Mouse (Mus musculus): ENCODE measurements at regions not wholly inside any gene's neighbourhood (a gene's known extent, or its start where the extent isn't known, plus 50 kb on each side); places are given as distances from the start of the nearest gene placed in this dataset.
A peak's percentile ranks its signal among the peaks of the same experiment; 100 is the strongest.

DNA sequence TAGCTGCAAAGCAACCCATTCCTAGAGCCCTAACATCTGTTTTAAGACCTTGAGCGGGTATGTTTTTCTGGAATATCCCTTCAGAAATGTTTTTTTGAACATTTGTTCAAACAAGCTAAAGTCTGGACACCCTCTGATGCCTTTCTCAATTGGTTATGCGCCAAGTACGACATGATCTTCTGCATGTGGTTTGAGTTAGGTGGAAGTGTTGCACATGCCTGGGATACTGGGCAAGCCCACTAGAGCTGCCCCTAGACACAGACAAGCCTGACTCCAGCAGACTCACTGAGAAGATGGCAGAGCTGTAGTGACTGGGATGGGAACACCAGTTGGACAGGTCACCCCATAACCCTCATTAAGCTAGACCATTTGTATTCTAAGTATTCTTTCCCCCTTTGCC, 153.2 kb upstream of the Cypt2 start:
- Histone ChIP-seq H3K4me3 (ENCODE audit: low read length) (no peak overlapping the region), H3K27me3 (ENCODE audit: insufficient read depth, low read length) (peaks cover 28% of the 10 kb centered on the region; the same call in 1 of the 2 replicates), H3K27ac (ENCODE audit: low read length) (no peak overlapping the region), H3K9ac (replicated peaks; ENCODE audit: low read length) (no peak overlapping the region), H3K4me1 (ENCODE audit: insufficient read depth, low read length) (no peaks in the 10 kb centered on the region), H3K4me2 (replicated peaks; ENCODE audit: low read depth, low read length) (no peak overlapping the region), H3K36me3 (ENCODE audit: insufficient read depth, low read length) (no peaks in the 10 kb centered on the region), H3K9me3 (ENCODE audit: low read length) (no peaks in the 10 kb centered on the region)
- WGBS = 81% methylated on average over 3 of the region's 3 CpGs
- ATAC-seq (ENCODE audit: low FRiP score, low TSS enrichment) = no peak

DNA sequence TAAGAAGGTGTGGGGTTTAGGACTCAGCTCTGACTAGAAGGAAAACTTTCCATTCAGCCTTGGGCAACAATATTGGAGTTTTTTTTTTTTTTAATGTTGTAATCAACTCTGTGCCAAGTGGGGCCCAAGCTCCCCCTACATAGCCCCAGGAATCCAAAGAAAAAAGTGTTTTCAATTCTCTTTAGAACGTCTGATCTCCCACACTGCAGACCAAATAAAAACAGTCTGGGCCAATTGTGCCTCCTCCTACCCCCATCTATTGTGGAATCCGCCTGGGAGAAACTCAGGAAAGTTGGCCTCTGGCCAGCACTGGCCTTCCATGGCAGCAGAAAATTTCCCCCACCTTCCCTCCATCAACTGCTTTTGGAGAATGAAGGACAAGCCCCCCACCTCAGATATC, 133.3 kb upstream of the Cypt2 start:
- Histone ChIP-seq H3K27ac (ENCODE audit: low read length) (no peak overlapping the region), H3K9me3 (ENCODE audit: low read length) (no peaks in the 10 kb centered on the region), H3K27me3 (ENCODE audit: insufficient read depth, low read length) (peaks cover 19% of the 10 kb centered on the region; the same call in 1 of the 2 replicates), H3K4me2 (replicated peaks; ENCODE audit: low read depth, low read length) (no peak overlapping the region), H3K36me3 (ENCODE audit: insufficient read depth, low read length) (no peaks in the 10 kb centered on the region), H3K4me1 (ENCODE audit: insufficient read depth, low read length) (no peaks in the 10 kb centered on the region), H3K4me3 (ENCODE audit: low read length) (no peak overlapping the region), H3K9ac (replicated peaks; ENCODE audit: low read length) (no peak overlapping the region)
- WGBS = 32% methylated on average over 2 of the region's 2 CpGs
- no peak for ATAC-seq (ENCODE audit: low FRiP score, low TSS enrichment)

DNA sequence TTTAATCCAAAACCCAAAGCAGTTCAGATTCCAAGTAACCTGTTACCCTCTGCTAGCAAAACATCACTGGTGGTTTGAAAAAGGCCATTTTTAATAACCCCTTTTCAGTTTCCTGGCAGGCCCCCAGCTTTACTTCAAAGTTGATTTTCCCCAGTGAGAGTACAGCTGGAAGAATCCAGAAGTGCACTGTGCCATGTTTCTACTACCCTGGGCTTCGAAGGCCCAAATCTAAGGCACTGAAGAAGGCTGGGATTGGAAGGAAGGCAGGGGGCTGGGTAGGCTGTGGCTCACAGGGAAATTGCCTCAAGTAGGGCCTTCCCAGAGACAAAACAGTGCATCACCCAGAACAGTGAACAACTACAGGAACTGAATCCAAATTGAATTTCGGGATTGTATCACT, 131.6 kb upstream of the Cypt2 start:
- Histone ChIP-seq H3K4me1 (ENCODE audit: insufficient read depth, low read length) (no peaks in the 10 kb centered on the region), H3K36me3 (ENCODE audit: insufficient read depth, low read length) (no peaks in the 10 kb centered on the region), H3K27ac (ENCODE audit: low read length) (no peak overlapping the region), H3K4me2 (replicated peaks; ENCODE audit: low read depth, low read length) (no peak overlapping the region), H3K9me3 (ENCODE audit: low read length) (no peaks in the 10 kb centered on the region), H3K4me3 (ENCODE audit: low read length) (no peak overlapping the region), H3K9ac (replicated peaks; ENCODE audit: low read length) (no peak overlapping the region), H3K27me3 (ENCODE audit: insufficient read depth, low read length) (peaks cover 19% of the 10 kb centered on the region; the same call in 1 of the 2 replicates)
- 70% methylated on average over 2 of the region's 2 CpGs for WGBS
- no peak for ATAC-seq (ENCODE audit: low FRiP score, low TSS enrichment)

DNA sequence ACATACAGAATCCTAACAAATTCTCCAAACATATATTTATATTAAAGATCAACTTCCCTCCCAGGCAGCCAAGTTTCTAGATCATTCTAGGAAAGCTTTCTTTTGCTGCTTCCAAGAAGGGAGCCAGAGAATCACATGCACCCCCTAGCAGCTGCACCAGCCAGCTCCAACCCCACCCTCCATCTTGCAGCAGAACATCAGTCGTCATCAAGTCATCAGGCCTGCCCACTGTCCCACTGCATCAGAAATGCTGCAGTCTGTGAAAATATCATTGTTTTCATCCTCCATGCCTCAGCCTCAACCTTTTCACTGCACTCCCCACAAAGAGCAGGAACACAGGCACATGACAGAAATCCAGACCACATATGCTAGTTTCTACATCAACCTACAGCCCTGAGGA, 109.1 kb upstream of the Cypt2 start:
- Histone ChIP-seq H3K36me3 (ENCODE audit: insufficient read depth, low read length) (no peaks in the 10 kb centered on the region), H3K27me3 (ENCODE audit: insufficient read depth, low read length) (peaks cover 17% of the 10 kb centered on the region; the same call in 1 of the 2 replicates), H3K4me1 (ENCODE audit: insufficient read depth, low read length) (no peaks in the 10 kb centered on the region), H3K9me3 (ENCODE audit: low read length) (no peaks in the 10 kb centered on the region), H3K27ac (ENCODE audit: low read length) (no peak overlapping the region), H3K9ac (replicated peaks; ENCODE audit: low read length) (no peak overlapping the region), H3K4me2 (replicated peaks; ENCODE audit: low read depth, low read length) (no peak overlapping the region), H3K4me3 (ENCODE audit: low read length) (no peak overlapping the region)
- no peak for ATAC-seq (ENCODE audit: low FRiP score, low TSS enrichment)
- 69% methylated on average over 1 of the region's 1 CpGs for WGBS

DNA sequence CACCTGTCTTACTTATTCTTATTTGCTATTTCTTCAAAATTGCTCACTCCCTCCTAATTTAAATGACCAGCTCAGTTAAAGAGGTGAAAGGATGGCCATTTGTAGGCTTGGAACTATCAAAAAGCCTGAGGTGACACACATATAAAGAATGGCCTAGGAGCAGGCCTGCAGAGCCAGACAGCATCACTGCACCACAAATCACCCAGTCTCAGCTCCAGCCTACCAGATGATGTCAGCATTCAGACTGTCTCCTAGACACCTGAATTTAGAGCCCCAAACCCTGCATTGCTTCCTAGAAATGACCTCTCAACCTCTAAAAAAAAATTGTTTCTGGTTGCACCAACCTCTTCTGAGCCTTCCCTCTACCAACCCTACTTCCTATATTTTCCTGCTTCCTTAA, 108.5 kb upstream of the Cypt2 start:
- Histone ChIP-seq H3K9ac (replicated peaks; ENCODE audit: low read length) (no peak overlapping the region), H3K27me3 (ENCODE audit: insufficient read depth, low read length) (peaks cover 17% of the 10 kb centered on the region; the same call in 1 of the 2 replicates), H3K9me3 (ENCODE audit: low read length) (no peaks in the 10 kb centered on the region), H3K4me1 (ENCODE audit: insufficient read depth, low read length) (no peaks in the 10 kb centered on the region), H3K36me3 (ENCODE audit: insufficient read depth, low read length) (no peaks in the 10 kb centered on the region), H3K4me2 (replicated peaks; ENCODE audit: low read depth, low read length) (no peak overlapping the region), H3K27ac (ENCODE audit: low read length) (no peak overlapping the region), H3K4me3 (ENCODE audit: low read length) (no peak overlapping the region)
- no peak; the same call in 1 of the 2 replicates for ATAC-seq (ENCODE audit: low FRiP score, low TSS enrichment)

DNA sequence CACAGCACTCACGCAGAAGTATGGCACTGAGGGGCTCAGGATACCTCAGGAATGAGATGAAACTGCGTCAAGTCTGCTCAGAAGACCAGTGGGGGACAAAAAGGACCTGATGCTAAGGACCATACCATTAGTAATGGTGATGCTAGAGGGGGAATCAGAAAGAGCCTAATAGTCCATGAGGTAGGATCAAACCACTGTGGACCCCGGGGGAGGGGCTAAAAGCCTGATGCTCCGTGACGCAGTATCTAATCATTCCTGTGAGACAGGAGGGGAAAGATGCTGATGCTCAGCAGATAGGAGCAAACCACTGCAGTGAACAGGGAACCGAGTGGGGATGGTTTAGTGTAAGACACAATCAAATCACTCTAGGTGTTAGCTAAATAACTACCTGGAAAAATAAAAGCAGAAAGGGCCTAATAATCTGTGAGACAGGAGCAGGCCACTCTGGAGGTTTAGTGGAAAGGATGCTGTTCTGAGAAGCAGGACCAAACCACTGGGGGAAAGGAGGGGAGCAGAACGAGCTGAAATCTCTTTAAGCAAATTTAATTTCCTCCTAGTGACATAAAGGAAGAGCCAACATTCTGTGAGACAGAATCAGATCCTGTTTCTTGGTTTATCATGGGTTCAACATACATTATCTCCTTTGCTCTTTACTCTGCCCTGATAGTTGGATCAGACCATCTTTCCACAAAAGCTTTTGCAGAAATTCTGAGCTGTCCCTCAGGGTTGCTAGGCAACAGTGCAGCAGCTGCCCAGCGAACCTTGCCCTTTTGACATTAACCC, 107.7 kb upstream of the Cypt2 start:
- no peaks in the 10 kb centered on the region for H3K36me3 ChIP-seq (ENCODE audit: insufficient read depth, low read length)
- no peak overlapping the region for H3K4me3 ChIP-seq (ENCODE audit: low read length)
- peaks cover 17% of the 10 kb centered on the region; the same call in 1 of the 2 replicates for H3K27me3 ChIP-seq (ENCODE audit: insufficient read depth, low read length)
- no peaks in the 10 kb centered on the region for H3K4me1 ChIP-seq (ENCODE audit: insufficient read depth, low read length)
- H3K9ac ChIP-seq (replicated peaks; ENCODE audit: low read length) = no peak overlapping the region
- 35% methylated on average over 8 of the region's 8 CpGs for WGBS
- no peaks in the 10 kb centered on the region for H3K9me3 ChIP-seq (ENCODE audit: low read length)
- ATAC-seq (ENCODE audit: low FRiP score, low TSS enrichment) = peak; percentile 73; the same call in 1 of the 2 replicates
- no peak overlapping the region for H3K27ac ChIP-seq (ENCODE audit: low read length)
- no peak overlapping the region for H3K4me2 ChIP-seq (replicated peaks; ENCODE audit: low read depth, low read length)

DNA sequence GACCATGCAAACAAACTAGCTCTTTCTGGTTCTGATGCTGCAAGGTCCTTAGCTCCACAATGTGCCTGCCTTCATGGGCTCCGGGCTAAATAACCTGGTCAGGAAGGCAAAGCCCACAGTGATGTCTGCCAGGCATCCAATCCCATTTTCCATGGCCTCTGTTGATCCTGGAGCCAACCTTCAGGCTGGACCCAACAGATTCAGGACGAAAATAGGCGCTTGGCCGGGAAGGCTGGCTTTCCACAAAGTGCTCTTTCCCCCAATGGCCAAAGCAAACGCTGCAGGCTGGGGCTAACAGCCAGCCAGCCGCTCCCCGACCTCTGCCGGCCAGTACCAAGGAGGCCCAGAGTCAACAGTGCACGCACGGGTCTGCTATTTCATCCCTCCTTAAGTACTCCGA, 106.3 kb upstream of the Cypt2 start:
- H3K27me3 ChIP-seq (ENCODE audit: insufficient read depth, low read length) = peaks cover 17% of the 10 kb centered on the region; the same call in 1 of the 2 replicates
- no peak overlapping the region for H3K4me3 ChIP-seq (ENCODE audit: low read length)
- H3K36me3 ChIP-seq (ENCODE audit: insufficient read depth, low read length) = no peaks in the 10 kb centered on the region
- H3K9me3 ChIP-seq (ENCODE audit: low read length) = no peaks in the 10 kb centered on the region
- H3K27ac ChIP-seq (ENCODE audit: low read length) = no peak overlapping the region
- ATAC-seq (ENCODE audit: low FRiP score, low TSS enrichment) = 0 out of 2 replicates have a peak, but pooled peaks have one; percentile 54
- no peaks in the 10 kb centered on the region for H3K4me1 ChIP-seq (ENCODE audit: insufficient read depth, low read length)
- no peak overlapping the region for H3K4me2 ChIP-seq (replicated peaks; ENCODE audit: low read depth, low read length)
- 34% methylated on average over 11 of the region's 11 CpGs for WGBS
- H3K9ac ChIP-seq (replicated peaks; ENCODE audit: low read length) = no peak overlapping the region

DNA sequence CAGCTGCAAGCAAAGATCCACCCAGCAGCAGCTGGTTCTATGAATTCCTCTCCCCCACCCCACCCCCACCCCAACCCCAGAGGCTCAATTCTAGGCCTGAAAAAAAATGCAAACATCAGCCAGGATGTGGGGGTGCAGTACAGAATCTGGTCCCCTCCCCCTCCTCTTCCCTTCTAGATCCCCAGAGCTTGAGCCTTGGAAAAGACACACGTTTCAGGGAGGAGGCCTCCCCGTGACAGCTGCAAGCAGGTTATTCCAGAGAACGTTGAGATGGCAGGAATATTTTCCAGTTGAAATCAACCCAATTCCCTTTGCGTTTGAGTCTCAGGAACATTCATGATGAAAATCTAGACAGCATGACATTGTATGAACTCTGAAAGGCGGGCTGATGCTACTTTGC, 86.2 kb upstream of the Cypt2 start:
- H3K4me1 ChIP-seq (ENCODE audit: insufficient read depth, low read length) = no peaks in the 10 kb centered on the region
- WGBS = 66% methylated on average over 5 of the region's 5 CpGs
- no peaks in the 10 kb centered on the region for H3K9me3 ChIP-seq (ENCODE audit: low read length)
- H3K36me3 ChIP-seq (ENCODE audit: insufficient read depth, low read length) = no peaks in the 10 kb centered on the region
- H3K27me3 ChIP-seq (ENCODE audit: insufficient read depth, low read length) = peaks cover 5% of the 10 kb centered on the region; the same call in 1 of the 2 replicates
- H3K4me2 ChIP-seq (replicated peaks; ENCODE audit: low read depth, low read length) = no peak overlapping the region
- H3K9ac ChIP-seq (replicated peaks; ENCODE audit: low read length) = no peak overlapping the region
- no peak for ATAC-seq (ENCODE audit: low FRiP score, low TSS enrichment)
- H3K4me3 ChIP-seq (ENCODE audit: low read length) = no peak overlapping the region
- H3K27ac ChIP-seq (ENCODE audit: low read length) = no peak overlapping the region

DNA sequence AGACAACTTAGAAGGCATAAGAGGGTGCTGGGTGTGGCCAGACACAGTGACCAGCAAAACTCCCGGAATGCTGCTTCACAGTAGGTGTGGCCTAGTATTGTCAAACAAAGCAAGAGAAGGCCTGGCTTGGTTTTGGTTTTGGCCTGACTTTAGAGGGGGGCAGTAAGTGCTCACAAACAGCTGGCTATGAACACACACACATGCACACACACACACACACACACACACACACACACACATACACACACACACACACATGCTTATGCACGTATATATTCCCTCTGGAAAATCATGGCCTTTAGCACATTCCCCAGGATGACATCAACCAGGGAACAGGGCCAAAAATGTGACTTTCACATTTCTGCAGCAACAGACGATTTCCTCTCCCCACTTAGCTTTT, 78.6 kb upstream of the Cypt2 start:
- Histone ChIP-seq H3K9ac (replicated peaks; ENCODE audit: low read length) (no peak overlapping the region), H3K36me3 (ENCODE audit: insufficient read depth, low read length) (no peaks in the 10 kb centered on the region), H3K27me3 (ENCODE audit: insufficient read depth, low read length) (peaks cover 5% of the 10 kb centered on the region; the same call in 1 of the 2 replicates), H3K4me1 (ENCODE audit: insufficient read depth, low read length) (no peaks in the 10 kb centered on the region), H3K9me3 (ENCODE audit: low read length) (no peaks in the 10 kb centered on the region), H3K4me2 (replicated peaks; ENCODE audit: low read depth, low read length) (no peak overlapping the region), H3K27ac (ENCODE audit: low read length) (no peak overlapping the region), H3K4me3 (ENCODE audit: low read length) (no peak overlapping the region)
- WGBS = 42% methylated on average over 3 of the region's 3 CpGs
- peak; percentile 49; the same call in 1 of the 2 replicates for ATAC-seq (ENCODE audit: low FRiP score, low TSS enrichment)
